ENCODE assay signal across 8 mouse cellular contexts in genomic region chr7:44586930-44587329, GRCm38 (mm10). TPM values are rescaled to one million over a fixed set of nuclear protein-coding genes. Genes with fewer than 3 reads are reported as not detected.
A peak's percentile ranks its signal among the peaks of the same experiment; 100 is the strongest.
DNase-seq lines count a peak whose midpoint lies in the region; ATAC-seq and TF ChIP-seq lines count a peak whose summit lies in the region.

No protein-coding gene starts in this region.

- H3K27ac ChIP-seq in forebrain, embryonic 13.5 days: no peak overlapping the region
- peak overlapping the region; percentile 64; the same call in 1 of the 2 replicates for H3K27ac ChIP-seq in hindbrain, postnatal 0 days
- 0 out of 2 replicates have a peak overlapping the region, but pooled peaks have one; percentile 71 for H3K27ac ChIP-seq in neural tube, embryonic 13.5 days (replicated peaks)

- ATAC-seq in forebrain, embryonic 13.5 days: peak; percentile 61
- ATAC-seq in hindbrain, postnatal 0 days: peak; percentile 46; the same call in 1 of the 2 replicates
- ATAC-seq in neural tube, embryonic 13.5 days (ENCODE audit: low read depth): peak; percentile 15; the same call in 1 of the 2 replicates
- no peak for ATAC-seq in inflammation-experienced regulatory T-cells, adult 6 months

- H3K27me3 ChIP-seq in forebrain, embryonic 13.5 days: peaks cover 39% of the 10 kb centered on the region
- H3K27me3 ChIP-seq in hindbrain, postnatal 0 days (ENCODE audit: insufficient read depth, low read length): no peaks in the 10 kb centered on the region
- H3K27me3 ChIP-seq in neural tube, embryonic 13.5 days: peaks cover 27% of the 10 kb centered on the region

- peaks cover 44% of the 10 kb centered on the region for H3K4me1 ChIP-seq in forebrain, embryonic 13.5 days
- peaks cover 25% of the 10 kb centered on the region for H3K4me1 ChIP-seq in hindbrain, postnatal 0 days (ENCODE audit: insufficient read depth, low read length)
- peaks cover 48% of the 10 kb centered on the region for H3K4me1 ChIP-seq in neural tube, embryonic 13.5 days (replicated peaks)

- H3K36me3 ChIP-seq in forebrain, embryonic 13.5 days (ENCODE audit: poor library complexity, severe bottlenecking): no peaks in the 10 kb centered on the region
- H3K36me3 ChIP-seq in hindbrain, postnatal 0 days (ENCODE audit: insufficient read depth, low read length): no peaks in the 10 kb centered on the region
- no peaks in the 10 kb centered on the region for H3K36me3 ChIP-seq in neural tube, embryonic 13.5 days

- H3K9ac ChIP-seq in forebrain, embryonic 13.5 days: peak overlapping the region; percentile 51
- H3K9ac ChIP-seq in hindbrain, postnatal 0 days (replicated peaks; ENCODE audit: low read length): peak overlapping the region; percentile 39; the same call in 1 of the 2 replicates
- peak overlapping the region; percentile 71 for H3K9ac ChIP-seq in neural tube, embryonic 13.5 days

- peak overlapping the region; percentile 99 for H3K4me2 ChIP-seq in forebrain, embryonic 13.5 days
- peak overlapping the region; percentile 89 for H3K4me2 ChIP-seq in hindbrain, postnatal 0 days (ENCODE audit: low read depth, low read length)
- peak overlapping the region; percentile 92 for H3K4me2 ChIP-seq in neural tube, embryonic 13.5 days

- 0% methylated on average over 18 of the region's 18 CpGs for WGBS in forebrain, embryonic 13.5 days
- 1% methylated on average over 18 of the region's 18 CpGs for WGBS in hindbrain, postnatal 0 days
- under 1% methylated on average over 18 of the region's 18 CpGs for WGBS in neural tube, embryonic 13.5 days

- peak overlapping the region; percentile 44 for H3K4me3 ChIP-seq in forebrain, embryonic 13.5 days
- peak overlapping the region; percentile 40 for H3K4me3 ChIP-seq in hindbrain, postnatal 0 days (ENCODE audit: low read length)
- peak overlapping the region; percentile 64 for H3K4me3 ChIP-seq in neural tube, embryonic 13.5 days

- no peaks in the 10 kb centered on the region for H3K9me3 ChIP-seq in forebrain, embryonic 13.5 days (replicated peaks)
- no peaks in the 10 kb centered on the region for H3K9me3 ChIP-seq in hindbrain, postnatal 0 days (ENCODE audit: low read length)
- H3K9me3 ChIP-seq in neural tube, embryonic 13.5 days: no peaks in the 10 kb centered on the region

- peak; percentile 33 to 49 for DNase-seq in heart, adult 18-20 months
- no peak for DNase-seq in heart, adult 8-10 months (ENCODE audit: low spot score)
- peak; percentile 94 for DNase-seq in brain, embryonic 14.5 days (ENCODE audit: low read depth)
- DNase-seq in hindbrain, postnatal 0 days (ENCODE audit: low spot score): peak; percentile 92
- peak; percentile 14 for DNase-seq in liver

- peak; percentile 14; the same call in 1 of the 2 replicates for TF ChIP-seq POLR2A in brain, embryonic 14.5 days (IDR thresholded peaks at IDR 0.05; ENCODE audit: borderline replicate concordance, extremely low read depth, insufficient read depth, insufficient read length, poor library complexity, severe bottlenecking)

- no peak for TF ChIP-seq CTCF in brain, embryonic 14.5 days (IDR thresholded peaks at IDR 0.05; ENCODE audit: borderline replicate concordance, extremely low read depth, insufficient read depth, insufficient read length)
- TF ChIP-seq CTCF in hindbrain, postnatal 0 days (IDR thresholded peaks at IDR 0.05; ENCODE audit: low read depth): no peak

RNA-seq across cellular contexts. Expression of gene Kcnc3, which starts 3.5 kb away (rescaled TPM):
- 1 to 10 TPM; 2.4 to 2.6 TPM for total RNA-seq in heart, adult 18-20 months (2021)
- total RNA-seq in heart, adult 8-10 months (2022): 1 to 10 TPM; 2.7 to 4.0 (median 2.7) TPM
- 16.6 and 27.2 TPM in 2 replicates for polyA plus RNA-seq in brain, embryonic 14.5 days (2012; rRNA removed)
- polyA plus RNA-seq in forebrain, embryonic 13.5 days (2015; fragmentation: Nextera tagmentation; extraction: Ambion mirVana): 2.1 and 2.4 TPM in 2 replicates
- total RNA-seq in hindbrain, postnatal 0 days (2014; rRNA removed): 24.7 and 37.0 TPM in 2 replicates
- 8.0 and 8.2 TPM in 2 replicates for polyA plus RNA-seq in hindbrain, postnatal 0 days (2015; fragmentation: Nextera tagmentation; extraction: Ambion mirVana)
- 4.7 and 5.2 TPM in 2 replicates for polyA plus RNA-seq in neural tube, embryonic 13.5 days (2015; fragmentation: Nextera tagmentation; extraction: Ambion mirVana)
- not detected for polyA plus RNA-seq in inflammation-experienced regulatory T-cells, adult 6 months (2017; shearing (Covaris generic))

RNA-seq across cellular contexts. Expression of gene Napsa, which starts 14.8 kb away (rescaled TPM):
- total RNA-seq in heart, adult 18-20 months (2021): 1 to 10 TPM in 1 of 2 experiments, under 1 TPM in 1; 0.82 to 4.4 TPM
- total RNA-seq in heart, adult 8-10 months (2022): 1 to 10 TPM in 1 of 4 experiments, under 1 TPM in 3; 0.28 to 1.9 (median 0.37) TPM
- polyA plus RNA-seq in brain, embryonic 14.5 days (2012; rRNA removed): 0.16 and 0.42 TPM in 2 replicates
- polyA plus RNA-seq in forebrain, embryonic 13.5 days (2015; fragmentation: Nextera tagmentation; extraction: Ambion mirVana): 0.53 and 0.57 TPM in 2 replicates
- 0.90 TPM in 1 of 2 replicates, not detected in the other for total RNA-seq in hindbrain, postnatal 0 days (2014; rRNA removed)
- 0.26 and 0.69 TPM in 2 replicates for polyA plus RNA-seq in hindbrain, postnatal 0 days (2015; fragmentation: Nextera tagmentation; extraction: Ambion mirVana)
- 1.2 and 1.6 TPM in 2 replicates for polyA plus RNA-seq in neural tube, embryonic 13.5 days (2015; fragmentation: Nextera tagmentation; extraction: Ambion mirVana)
- polyA plus RNA-seq in inflammation-experienced regulatory T-cells, adult 6 months (2017; shearing (Covaris generic)): 1 to 10 TPM; 1.3 to 7.7 (median 3.2) TPM

RNA-seq across cellular contexts. Expression of gene Nr1h2, which starts 33.2 kb away (rescaled TPM):
- total RNA-seq in heart, adult 18-20 months (2021): 10 to 100 TPM; 43.9 to 47.3 TPM
- total RNA-seq in heart, adult 8-10 months (2022): 10 to 100 TPM; 42.6 to 56.6 (median 45.5) TPM
- polyA plus RNA-seq in brain, embryonic 14.5 days (2012; rRNA removed): 79.7 and 96.8 TPM in 2 replicates
- 76.0 and 76.2 TPM in 2 replicates for polyA plus RNA-seq in forebrain, embryonic 13.5 days (2015; fragmentation: Nextera tagmentation; extraction: Ambion mirVana)
- 71.2 and 76.4 TPM in 2 replicates for total RNA-seq in hindbrain, postnatal 0 days (2014; rRNA removed)
- 50.5 and 57.6 TPM in 2 replicates for polyA plus RNA-seq in hindbrain, postnatal 0 days (2015; fragmentation: Nextera tagmentation; extraction: Ambion mirVana)
- polyA plus RNA-seq in neural tube, embryonic 13.5 days (2015; fragmentation: Nextera tagmentation; extraction: Ambion mirVana): 60.1 and 65.2 TPM in 2 replicates
- polyA plus RNA-seq in inflammation-experienced regulatory T-cells, adult 6 months (2017; shearing (Covaris generic)): 10 to 100 TPM; 43.0 to 52.2 (median 49.9) TPM

RNA-seq across cellular contexts. Expression of gene Pold1, which starts 38.3 kb away (rescaled TPM):
- total RNA-seq in heart, adult 18-20 months (2021): 10 to 100 TPM; 12.6 to 16.2 TPM
- 10 to 100 TPM; 13.4 to 15.9 (median 14.9) TPM for total RNA-seq in heart, adult 8-10 months (2022)
- 38.4 and 70.1 TPM in 2 replicates for polyA plus RNA-seq in brain, embryonic 14.5 days (2012; rRNA removed)
- polyA plus RNA-seq in forebrain, embryonic 13.5 days (2015; fragmentation: Nextera tagmentation; extraction: Ambion mirVana): 77.8 and 89.7 TPM in 2 replicates
- 26.3 and 30.0 TPM in 2 replicates for total RNA-seq in hindbrain, postnatal 0 days (2014; rRNA removed)
- polyA plus RNA-seq in hindbrain, postnatal 0 days (2015; fragmentation: Nextera tagmentation; extraction: Ambion mirVana): 17.6 and 18.7 TPM in 2 replicates
- polyA plus RNA-seq in neural tube, embryonic 13.5 days (2015; fragmentation: Nextera tagmentation; extraction: Ambion mirVana): 22.5 and 22.7 TPM in 2 replicates
- 10 to 100 TPM; 21.0 to 32.4 (median 21.4) TPM for polyA plus RNA-seq in inflammation-experienced regulatory T-cells, adult 6 months (2017; shearing (Covaris generic))

RNA-seq across cellular contexts. Expression of gene Spib, which starts 55.1 kb away (rescaled TPM):
- 1 to 10 TPM in 1 of 2 experiments, under 1 TPM in 1; 0.37 to 4.8 TPM for total RNA-seq in heart, adult 18-20 months (2021)
- total RNA-seq in heart, adult 8-10 months (2022): 1 to 10 TPM in 1 of 4 experiments, under 1 TPM in 3; 0.13 to 1.3 (median 0.27) TPM
- polyA plus RNA-seq in brain, embryonic 14.5 days (2012; rRNA removed): 0.11 and 0.19 TPM in 2 replicates
- not detected in 2 replicates for polyA plus RNA-seq in forebrain, embryonic 13.5 days (2015; fragmentation: Nextera tagmentation; extraction: Ambion mirVana)
- 0.05 TPM in 1 of 2 replicates, not detected in the other for total RNA-seq in hindbrain, postnatal 0 days (2014; rRNA removed)
- polyA plus RNA-seq in hindbrain, postnatal 0 days (2015; fragmentation: Nextera tagmentation; extraction: Ambion mirVana): 0.06 TPM in 1 of 2 replicates, not detected in the other
- polyA plus RNA-seq in neural tube, embryonic 13.5 days (2015; fragmentation: Nextera tagmentation; extraction: Ambion mirVana): 0.13 TPM in 1 of 2 replicates, not detected in the other
- 1 to 10 TPM in 1 of 3 experiments, under 1 TPM in 2; 0.17 to 2.1 (median 0.86) TPM for polyA plus RNA-seq in inflammation-experienced regulatory T-cells, adult 6 months (2017; shearing (Covaris generic))
